Mouse (Mus musculus): ENCODE measurements around the gene Prl3b1. TPM values are rescaled to one million over a fixed set of nuclear protein-coding genes. Genes with fewer than 3 reads are reported as not detected.

Gene Prl3b1
- 1.5 and 2.2 TPM in 2 replicates for polyA plus RNA-seq (2016; fragmentation: Nextera tagmentation; extraction: Ambion mirVana)

DNA sequence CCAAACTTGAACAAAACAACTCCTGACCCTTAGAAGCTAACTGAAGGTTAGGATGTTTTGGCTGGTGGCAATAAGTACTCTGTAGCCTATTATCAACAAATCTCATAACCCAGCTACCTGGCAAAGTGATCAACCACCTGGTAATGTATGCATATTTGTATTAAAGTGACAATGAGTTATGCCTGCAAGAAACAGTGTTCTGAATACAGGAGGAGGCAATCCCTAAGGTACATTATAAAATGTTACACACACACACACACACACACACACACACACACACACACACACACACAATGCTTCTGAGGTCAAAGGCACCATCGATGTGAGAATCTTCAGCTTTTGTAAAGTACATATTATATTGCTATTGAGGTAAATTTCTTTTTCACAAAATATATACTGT, at the start of gene Prl3b1:
Gene Prl3b1, plus strand, starts transcription at position 301 of the 400 bp plus-strand sequence.
- 89% methylated on average over 1 of the region's 1 CpGs for WGBS
- no peaks in the 10 kb centered on the region for H3K9me3 ChIP-seq
- H3K4me1 ChIP-seq, result no peaks in the 10 kb centered on the region
- H3K27me3 ChIP-seq (replicated peaks; ENCODE audit: low read depth, poor library complexity, severe bottlenecking), result no peaks in the 10 kb centered on the region
- no peak within 1 kb of the TSS for H3K4me3 ChIP-seq
- H3K36me3 ChIP-seq (replicated peaks), result no peaks in the 10 kb centered on the region
- no peak for DNase-seq (ENCODE audit: low spot score)
- no peak within 1 kb of the TSS for H3K27ac ChIP-seq (replicated peaks)

DNA sequence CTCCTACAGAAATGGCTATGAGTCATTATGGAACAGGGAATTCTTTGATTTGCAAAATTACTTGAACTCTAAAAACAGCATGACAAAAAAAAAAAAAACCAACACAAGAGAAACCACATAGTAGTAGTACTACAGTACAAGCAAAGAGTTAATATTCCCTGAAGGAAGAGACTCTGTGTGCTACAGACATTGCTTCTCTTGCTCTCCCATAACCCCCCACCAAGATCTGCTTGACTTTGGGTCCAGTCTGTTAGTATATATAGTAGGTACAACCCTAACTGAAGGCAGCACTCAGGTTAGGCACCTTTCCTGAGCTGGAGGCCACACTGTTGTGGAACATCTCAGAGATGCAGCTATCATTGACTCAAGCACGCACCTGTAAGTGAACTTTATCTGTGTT, 45.3 kb upstream of the Prl3b1 start, which contains the start of gene Prl3c1:
Gene Prl3c1, plus strand, starts transcription at position 301 of the 400 bp plus-strand sequence.
- Histone ChIP-seq H3K4me3 (no peak within 1 kb of the TSS), H3K36me3 (replicated peaks) (no peaks in the 10 kb centered on the region), H3K27me3 (replicated peaks; ENCODE audit: low read depth, poor library complexity, severe bottlenecking) (no peaks in the 10 kb centered on the region), H3K9me3 (no peaks in the 10 kb centered on the region; the same call in 1 of the 2 replicates), H3K4me1 (no peaks in the 10 kb centered on the region), H3K27ac (replicated peaks) (no peak within 1 kb of the TSS)
- 86% methylated on average over 1 of the region's 1 CpGs for WGBS
- DNase-seq (ENCODE audit: low spot score), result no peak

DNA sequence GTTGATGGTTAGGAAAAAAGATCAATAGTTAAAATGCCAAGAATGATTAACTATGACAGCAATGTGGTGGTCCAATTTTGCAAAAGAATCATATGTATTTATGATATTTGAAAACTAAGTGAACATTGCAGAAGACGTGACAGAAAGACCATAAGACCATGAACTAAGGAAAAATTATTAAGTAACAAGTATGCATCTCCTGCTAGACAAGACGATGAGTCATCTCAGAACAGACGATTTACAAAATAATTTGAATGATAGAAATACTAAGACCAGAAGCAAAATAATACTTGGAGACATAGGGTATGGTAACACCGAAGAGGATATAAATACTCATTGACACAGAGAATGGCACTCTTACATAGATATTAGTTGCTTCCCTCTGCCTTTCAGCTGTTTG, 17.5 kb downstream of the Prl3b1 start, which contains the start of gene Prl3a1:
Gene Prl3a1, plus strand, starts transcription at position 301 of the 400 bp plus-strand sequence.
- no peak within 1 kb of the TSS for H3K27ac ChIP-seq (replicated peaks)
- H3K9me3 ChIP-seq, result no peaks in the 10 kb centered on the region; the same call in 1 of the 2 replicates
- no peaks in the 10 kb centered on the region for H3K36me3 ChIP-seq (replicated peaks)
- H3K4me1 ChIP-seq, result no peaks in the 10 kb centered on the region
- whole genome bisulfite sequencing, result 91% methylated on average over 4 of the region's 4 CpGs
- no peaks in the 10 kb centered on the region for H3K27me3 ChIP-seq (replicated peaks; ENCODE audit: low read depth, poor library complexity, severe bottlenecking)
- no peak within 1 kb of the TSS for H3K4me3 ChIP-seq
- no peak for DNase-seq (ENCODE audit: low spot score)

Other genes with a start within 250 kb of the Prl3b1 start
- gene Prl, start 184.3 kb upstream of the Prl3b1 start, polyA plus RNA-seq (2016; fragmentation: Nextera tagmentation; extraction: Ambion mirVana), result not detected in 2 replicates
- not detected in 2 replicates for gene Prl3d1, start 147.7 kb upstream of the Prl3b1 start, polyA plus RNA-seq (2016; fragmentation: Nextera tagmentation; extraction: Ambion mirVana)
- gene Prl3d2, start 120.1 kb upstream of the Prl3b1 start, polyA plus RNA-seq (2016; fragmentation: Nextera tagmentation; extraction: Ambion mirVana), result not detected in 2 replicates
- not detected in 2 replicates for gene Prl3d3, start 85.1 kb upstream of the Prl3b1 start, polyA plus RNA-seq (2016; fragmentation: Nextera tagmentation; extraction: Ambion mirVana)
- not detected in 2 replicates for gene Prl3c1, start 45.2 kb upstream of the Prl3b1 start, polyA plus RNA-seq (2016; fragmentation: Nextera tagmentation; extraction: Ambion mirVana)
- not detected in 2 replicates for gene Prl3a1, start 17.6 kb downstream of the Prl3b1 start, polyA plus RNA-seq (2016; fragmentation: Nextera tagmentation; extraction: Ambion mirVana)
- not detected in 2 replicates for gene Prl6a1, start 70.8 kb downstream of the Prl3b1 start, polyA plus RNA-seq (2016; fragmentation: Nextera tagmentation; extraction: Ambion mirVana)
- not detected in 2 replicates for gene Prl8a2, start 103.8 kb downstream of the Prl3b1 start, polyA plus RNA-seq (2016; fragmentation: Nextera tagmentation; extraction: Ambion mirVana)
- gene Prl2b1, start 149.0 kb downstream of the Prl3b1 start, polyA plus RNA-seq (2016; fragmentation: Nextera tagmentation; extraction: Ambion mirVana), result not detected in 2 replicates
- gene Prl8a6, start 196.8 kb downstream of the Prl3b1 start, polyA plus RNA-seq (2016; fragmentation: Nextera tagmentation; extraction: Ambion mirVana), result not detected in 2 replicates

Data from embryonic facial prominence, embryonic 10.5 days (tissue).